Mouse (Mus musculus) C2C12 (cell line): Measurements from ENCODE around the gene Apobr. TPM values are rescaled to one million over a fixed set of nuclear protein-coding genes. Genes with fewer than 3 reads are reported as not detected.

Experiments
- H3K27me3 ChIP-seq: one replicate; pipeline ENCODE4 v1.6.1; 2011; ENCODE audit not compliant: control insufficient read depth, insufficient read depth, insufficient read length
- H3K36me3 ChIP-seq: one replicate; pipeline ENCODE4 v1.6.1; 2011; ENCODE audit not compliant: control insufficient read depth, insufficient read depth
- H3K4me3 ChIP-seq: one replicate; pipeline ENCODE4 v1.5.1; 2011; ENCODE audit warnings: mild to moderate bottlenecking, control low read depth; ENCODE audit not compliant: poor library complexity, insufficient read depth, severe bottlenecking
- H3K79me2 ChIP-seq: one replicate; pipeline ENCODE4 v1.6.1; 2011; ENCODE audit not compliant: control insufficient read depth, insufficient read depth
- H3K79me3 ChIP-seq: one replicate; pipeline ENCODE4 v1.6.1; 2011; ENCODE audit warnings: low read depth, control low read depth
- H3ac ChIP-seq: one replicate; pipeline ENCODE3; 2011; ENCODE audit warnings: low read depth; ENCODE audit not compliant: control insufficient read depth, insufficient read length
- CEBPB ChIP-seq: IDR thresholded peaks from one replicate; pipeline ENCODE4 v1.6.1; 2011; ENCODE audit warnings: low read depth, mild to moderate bottlenecking, control low read depth, moderate library complexity
- CTCF ChIP-seq: IDR thresholded peaks from one replicate; pipeline ENCODE4 v1.5.1; 2011; ENCODE audit not compliant: control insufficient read depth, insufficient read depth, insufficient read length
- FOSL1 ChIP-seq: IDR thresholded peaks from one replicate; pipeline ENCODE4 v1.8.0; 2011; ENCODE audit warnings: mild to moderate bottlenecking, low read length; ENCODE audit not compliant: poor library complexity, insufficient read depth, severe bottlenecking
- MAX ChIP-seq: IDR thresholded peaks from one replicate; pipeline ENCODE4 v1.6.1; 2011; ENCODE audit warnings: mild to moderate bottlenecking, control low read depth
- MYOD1 ChIP-seq: IDR thresholded peaks from one replicate; pipeline ENCODE4 v1.6.1; 2011; ENCODE audit warnings: low read depth; ENCODE audit not compliant: control insufficient read depth, insufficient read length
- MYOG ChIP-seq: IDR thresholded peaks from one replicate; pipeline ENCODE4 v1.6.1; 2011; ENCODE audit not compliant: control insufficient read depth, insufficient read length; ENCODE audit errors: extremely low read depth
- USF1 ChIP-seq: IDR thresholded peaks from one replicate; pipeline ENCODE4 v1.6.1; 2011; ENCODE audit warnings: low read depth, mild to moderate bottlenecking, control low read depth, moderate library complexity
- polyA plus RNA-seq: library from polyadenylated mRNA; unstranded; fragments of >200 nt; fragmentation: generic; extraction: Trizol; gene quantifications from one replicate; pipeline ENCODE4 v1.2.1, GENCODE M21; 2012; ENCODE audit warnings: missing spikeins

Apobr gene
- polyA plus RNA-seq, 1 experiment: 2.0 TPM

GRCm38 (mm10) chr7:126625807-126626600 lies 41.3 kb downstream of the Apobr start:
- Histone ChIP-seq H3K79me2 (peaks cover 15% of the 10 kb centered on the region), H3K36me3 (no peaks in the 10 kb centered on the region), H3K27me3 (no peaks in the 10 kb centered on the region), H3K79me3 (peaks cover 2% of the 10 kb centered on the region), H3ac (no peak overlapping the region), H3K4me3 (no peak overlapping the region)
- TF ChIP-seq USF1 (no peak), MYOD1 (no peak), MAX (no peak), CEBPB (no peak), FOSL1 (no peak), MYOG (no peak)

- no peaks in the 10 kb centered on the region for H3K36me3 ChIP-seq
- H3K79me2 ChIP-seq: peaks cover 15% of the 10 kb centered on the region
- no peak overlapping the region for H3ac ChIP-seq
- H3K79me3 ChIP-seq: peaks cover 2% of the 10 kb centered on the region
- H3K27me3 ChIP-seq: no peaks in the 10 kb centered on the region
- no peak overlapping the region for H3K4me3 ChIP-seq
- no peak for TF ChIP-seq CEBPB
- no peak for TF ChIP-seq FOSL1
- no peak for TF ChIP-seq MYOG
- TF ChIP-seq USF1: no peak
- no peak for TF ChIP-seq MAX
- TF ChIP-seq CTCF: no peak
- no peak for TF ChIP-seq MYOD1
Observed at GRCm38 (mm10) chr7:126628111-126628510, 43.4 kb downstream of the Apobr start.

GRCm38 (mm10) chr7:126629915-126630314 lies 45.2 kb downstream of the Apobr start:
- Histone ChIP-seq H3K27me3 (no peaks in the 10 kb centered on the region), H3K79me3 (no peaks in the 10 kb centered on the region), H3ac (no peak overlapping the region), H3K4me3 (no peak overlapping the region), H3K36me3 (no peaks in the 10 kb centered on the region), H3K79me2 (no peaks in the 10 kb centered on the region)
- TF ChIP-seq MYOD1: no peak
- no peak for TF ChIP-seq USF1
- no peak for TF ChIP-seq CEBPB
- no peak for TF ChIP-seq CTCF
- TF ChIP-seq FOSL1: no peak
- TF ChIP-seq MYOG: no peak

- no peaks in the 10 kb centered on the region for H3K27me3 ChIP-seq
- H3K36me3 ChIP-seq: no peaks in the 10 kb centered on the region
- no peak within 1 kb of the TSS for H3ac ChIP-seq
- H3K4me3 ChIP-seq: no peak within 1 kb of the TSS
- TF ChIP-seq MYOG (no peak), MAX (no peak), FOSL1 (no peak), MYOD1 (peak; percentile 9)
- no peaks in the 10 kb centered on the region for H3K79me3 ChIP-seq
- H3K79me2 ChIP-seq: no peaks in the 10 kb centered on the region
Observed at GRCm38 (mm10) chr7:126630824-126631518, 46.2 kb downstream of the Apobr start, which contains the start of gene Nupr1. Gene Nupr1, minus strand, starts transcription at chr7:126630861.

GRCm38 (mm10) chr7:126632478-126632877 lies 47.7 kb downstream of the Apobr start:
- Histone ChIP-seq H3K79me3 (no peaks in the 10 kb centered on the region), H3K27me3 (no peaks in the 10 kb centered on the region), H3K79me2 (no peaks in the 10 kb centered on the region)

More at GRCm38 (mm10) chr7:126632478-126632877, 47.7 kb downstream of the Apobr start:
- Histone ChIP-seq H3K4me3 (no peak overlapping the region), H3ac (no peak overlapping the region), H3K36me3 (no peaks in the 10 kb centered on the region)
- no peak for TF ChIP-seq MYOG
- TF ChIP-seq CTCF: no peak
- TF ChIP-seq USF1: no peak
- TF ChIP-seq CEBPB: no peak
- no peak for TF ChIP-seq MAX
- no peak for TF ChIP-seq MYOD1
- TF ChIP-seq FOSL1: no peak
